Mouse (Mus musculus): ENCODE measurements around the gene Ush2a. TPM values are rescaled to one million over a fixed set of nuclear protein-coding genes. Genes with fewer than 3 reads are reported as not detected.
A peak's percentile ranks its signal among the peaks of the same experiment; 100 is the strongest.

Gene Ush2a
- polyA plus RNA-seq, 1 experiment: 0.19 TPM

DNA sequence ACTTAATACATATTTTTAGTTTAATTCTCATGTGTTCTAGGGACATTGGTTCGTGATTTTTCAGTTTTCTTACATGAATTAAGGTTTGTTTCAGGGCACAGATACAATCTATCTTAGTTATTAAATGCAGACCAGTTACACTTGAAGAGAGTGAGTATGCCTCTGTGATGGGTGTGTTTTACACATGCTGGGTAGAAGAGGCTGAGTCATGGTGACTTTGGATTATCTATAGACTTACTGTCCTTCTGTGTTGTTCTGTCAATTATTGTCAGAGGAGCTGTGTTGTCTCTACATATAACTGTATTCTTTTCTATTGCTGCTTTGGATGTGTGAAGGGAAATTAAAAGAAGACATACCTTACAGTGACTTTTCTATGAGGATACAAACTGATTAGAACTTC, 509.0 kb downstream of the Ush2a start:
- Histone ChIP-seq H3K4me1 (ENCODE audit: control insufficient read depth, insufficient read depth, low read length) (no peaks in the 10 kb centered on the region), H3K4me3 (ENCODE audit: insufficient read depth, low read length) (no peak overlapping the region), H3K27ac (ENCODE audit: insufficient read depth, low read length) (no peak overlapping the region)
- TF ChIP-seq POLR2A (IDR thresholded peaks at IDR 0.05; ENCODE audit: extremely low read depth, insufficient read depth, low read length): no peak
- TF ChIP-seq CTCF (IDR thresholded peaks at IDR 0.05; ENCODE audit: extremely low read depth, insufficient read depth, low read length): no peak

GRCm38 (mm10) chr1:188772516-188773229, 510.9 kb downstream of the Ush2a start:
- no peak overlapping the region for H3K4me3 ChIP-seq (ENCODE audit: insufficient read depth, low read length)

GRCm38 (mm10) chr1:188773631-188774030, 511.8 kb downstream of the Ush2a start:
- H3K4me1 ChIP-seq (ENCODE audit: control insufficient read depth, insufficient read depth, low read length): no peaks in the 10 kb centered on the region
- no peak overlapping the region for H3K27ac ChIP-seq (ENCODE audit: insufficient read depth, low read length)

More at GRCm38 (mm10) chr1:188772516-188773229, 510.9 kb downstream of the Ush2a start:
- Histone ChIP-seq H3K27ac (ENCODE audit: insufficient read depth, low read length) (no peak overlapping the region), H3K4me1 (ENCODE audit: control insufficient read depth, insufficient read depth, low read length) (no peaks in the 10 kb centered on the region)
- TF ChIP-seq CTCF (IDR thresholded peaks at IDR 0.05; ENCODE audit: extremely low read depth, insufficient read depth, low read length): no peak
- TF ChIP-seq POLR2A (IDR thresholded peaks at IDR 0.05; ENCODE audit: extremely low read depth, insufficient read depth, low read length): no peak

DNA sequence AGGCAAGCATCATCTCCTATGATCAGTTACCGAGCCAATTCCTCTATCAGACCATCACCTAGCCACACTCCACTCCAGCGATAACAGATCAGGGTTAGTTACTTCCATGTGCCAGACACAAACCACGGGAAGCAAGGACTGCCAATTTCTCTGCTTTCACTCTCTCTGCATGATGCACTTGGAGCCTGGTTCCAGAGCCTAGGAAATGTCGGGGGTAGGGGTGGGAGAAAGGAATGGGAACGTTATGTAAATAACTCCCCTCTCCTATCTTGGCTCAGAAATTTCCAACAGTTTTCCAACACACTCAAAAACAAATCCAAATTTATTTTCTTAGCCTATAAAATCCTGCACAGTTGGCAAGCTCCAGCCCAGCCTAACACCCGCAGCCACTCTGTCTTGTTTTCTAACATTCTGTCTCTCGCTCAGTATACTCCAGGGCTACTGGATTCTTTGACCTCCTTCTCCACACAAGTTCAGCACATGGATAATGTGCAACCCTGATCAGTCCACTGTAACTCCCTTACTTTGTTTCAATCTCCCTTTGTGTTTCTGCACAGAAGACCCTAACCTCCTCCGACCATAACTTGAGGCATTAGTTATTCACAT, 515.8 kb downstream of the Ush2a start:
- TF ChIP-seq POLR2A (IDR thresholded peaks at IDR 0.05; ENCODE audit: extremely low read depth, insufficient read depth, low read length) (no peak), CTCF (IDR thresholded peaks at IDR 0.05; ENCODE audit: extremely low read depth, insufficient read depth, low read length) (no peak)
- H3K4me3 ChIP-seq (ENCODE audit: insufficient read depth, low read length): no peak overlapping the region
- no peaks in the 10 kb centered on the region for H3K4me1 ChIP-seq (ENCODE audit: control insufficient read depth, insufficient read depth, low read length)
- no peak overlapping the region for H3K27ac ChIP-seq (ENCODE audit: insufficient read depth, low read length)

More at GRCm38 (mm10) chr1:188773631-188774030, 511.8 kb downstream of the Ush2a start:
- no peak overlapping the region for H3K4me3 ChIP-seq (ENCODE audit: insufficient read depth, low read length)
- no peak for TF ChIP-seq CTCF (IDR thresholded peaks at IDR 0.05; ENCODE audit: extremely low read depth, insufficient read depth, low read length)
- no peak for TF ChIP-seq POLR2A (IDR thresholded peaks at IDR 0.05; ENCODE audit: extremely low read depth, insufficient read depth, low read length)

- no peak overlapping the region for H3K27ac ChIP-seq (ENCODE audit: insufficient read depth, low read length)
- no peak for TF ChIP-seq CTCF (IDR thresholded peaks at IDR 0.05; ENCODE audit: extremely low read depth, insufficient read depth, low read length)
- TF ChIP-seq POLR2A (IDR thresholded peaks at IDR 0.05; ENCODE audit: extremely low read depth, insufficient read depth, low read length): no peak
- H3K4me1 ChIP-seq (ENCODE audit: control insufficient read depth, insufficient read depth, low read length): no peaks in the 10 kb centered on the region
- no peak overlapping the region for H3K4me3 ChIP-seq (ENCODE audit: insufficient read depth, low read length)
Measured at GRCm38 (mm10) chr1:188785056-188785455, 523.2 kb downstream of the Ush2a start.

DNA sequence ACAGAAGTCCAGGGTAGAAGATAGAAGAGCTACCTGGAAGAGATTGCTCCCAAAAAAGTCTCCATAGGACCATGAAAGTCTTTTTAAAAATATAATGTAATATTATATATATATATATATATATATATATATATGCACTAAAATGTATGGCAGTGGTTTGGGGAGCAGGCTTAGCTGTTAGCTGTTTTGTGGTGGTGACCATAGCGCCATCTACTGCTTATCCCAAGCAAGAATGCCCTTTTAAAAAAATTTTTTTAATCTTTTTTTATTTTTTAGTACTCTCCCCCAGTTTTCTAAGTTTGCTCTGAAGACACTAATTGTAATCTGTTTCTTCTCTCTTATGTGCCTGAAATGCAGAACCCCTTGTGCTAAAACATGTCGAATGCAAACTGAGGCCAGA, 543.2 kb downstream of the Ush2a start:
- Histone ChIP-seq H3K4me1 (ENCODE audit: control insufficient read depth, insufficient read depth, low read length) (no peaks in the 10 kb centered on the region), H3K4me3 (ENCODE audit: insufficient read depth, low read length) (no peak overlapping the region), H3K27ac (ENCODE audit: insufficient read depth, low read length) (no peak overlapping the region)
- no peak for TF ChIP-seq POLR2A (IDR thresholded peaks at IDR 0.05; ENCODE audit: extremely low read depth, insufficient read depth, low read length)
- peak; percentile 43 for TF ChIP-seq CTCF (IDR thresholded peaks at IDR 0.05; ENCODE audit: extremely low read depth, insufficient read depth, low read length)

DNA sequence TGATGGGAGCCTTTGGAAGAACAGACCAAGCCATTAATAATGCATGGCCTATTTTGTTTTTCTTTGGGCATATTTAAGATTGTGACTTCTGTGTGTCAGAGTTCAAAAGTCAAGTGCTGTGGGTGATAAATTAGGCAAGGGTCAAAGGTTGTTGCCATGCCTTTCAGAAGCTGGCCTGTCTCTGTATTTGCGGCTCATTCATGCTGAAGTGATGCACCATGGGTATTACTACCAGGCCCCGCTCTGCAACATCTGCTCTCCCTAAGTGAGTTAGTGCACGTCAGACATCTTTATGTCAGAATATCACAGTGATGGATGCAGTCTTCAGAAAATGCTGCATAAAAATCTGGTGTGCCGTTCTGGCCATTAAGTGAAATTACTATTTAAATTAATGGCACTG, 544.0 kb downstream of the Ush2a start:
- Histone ChIP-seq H3K27ac (ENCODE audit: insufficient read depth, low read length) (no peak overlapping the region), H3K4me1 (ENCODE audit: control insufficient read depth, insufficient read depth, low read length) (peaks cover under 1% of the 10 kb centered on the region; the same call in 1 of the 2 replicates), H3K4me3 (ENCODE audit: insufficient read depth, low read length) (no peak overlapping the region)
- TF ChIP-seq POLR2A (IDR thresholded peaks at IDR 0.05; ENCODE audit: extremely low read depth, insufficient read depth, low read length): no peak
- no peak for TF ChIP-seq CTCF (IDR thresholded peaks at IDR 0.05; ENCODE audit: extremely low read depth, insufficient read depth, low read length)

DNA sequence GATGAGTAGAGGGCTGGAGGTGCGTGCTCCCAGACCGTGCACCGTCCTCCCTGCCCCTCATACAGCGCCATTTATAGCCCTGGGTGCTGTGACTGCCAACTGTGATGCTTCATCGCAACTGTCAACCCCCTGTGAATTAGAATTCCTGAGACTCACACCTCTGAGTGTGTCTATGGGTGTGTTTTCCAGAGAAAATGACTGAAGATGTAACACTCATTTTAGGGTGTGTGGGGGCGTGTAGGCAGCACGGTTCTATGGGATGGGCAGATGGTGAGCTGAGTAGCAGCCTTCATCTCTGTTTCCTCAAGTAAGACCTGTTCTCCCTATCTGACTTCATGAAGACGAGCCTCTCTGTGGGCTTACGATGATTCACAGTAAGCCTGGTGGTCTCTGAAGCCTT, 548.8 kb downstream of the Ush2a start:
- Histone ChIP-seq H3K27ac (ENCODE audit: insufficient read depth, low read length) (no peak overlapping the region), H3K4me1 (ENCODE audit: control insufficient read depth, insufficient read depth, low read length) (peaks cover 1% of the 10 kb centered on the region; the same call in 1 of the 2 replicates), H3K4me3 (ENCODE audit: insufficient read depth, low read length) (no peak overlapping the region)
- TF ChIP-seq CTCF (IDR thresholded peaks at IDR 0.05; ENCODE audit: extremely low read depth, insufficient read depth, low read length) (no peak), POLR2A (IDR thresholded peaks at IDR 0.05; ENCODE audit: extremely low read depth, insufficient read depth, low read length) (no peak)

GRCm38 (mm10) chr1:188815072-188815471, 553.2 kb downstream of the Ush2a start:
- Histone ChIP-seq H3K27ac (ENCODE audit: insufficient read depth, low read length) (no peak overlapping the region), H3K4me1 (ENCODE audit: control insufficient read depth, insufficient read depth, low read length) (peaks cover 1% of the 10 kb centered on the region; the same call in 1 of the 2 replicates), H3K4me3 (ENCODE audit: insufficient read depth, low read length) (no peak overlapping the region)
- no peak for TF ChIP-seq POLR2A (IDR thresholded peaks at IDR 0.05; ENCODE audit: extremely low read depth, insufficient read depth, low read length)
- no peak for TF ChIP-seq CTCF (IDR thresholded peaks at IDR 0.05; ENCODE audit: extremely low read depth, insufficient read depth, low read length)

DNA sequence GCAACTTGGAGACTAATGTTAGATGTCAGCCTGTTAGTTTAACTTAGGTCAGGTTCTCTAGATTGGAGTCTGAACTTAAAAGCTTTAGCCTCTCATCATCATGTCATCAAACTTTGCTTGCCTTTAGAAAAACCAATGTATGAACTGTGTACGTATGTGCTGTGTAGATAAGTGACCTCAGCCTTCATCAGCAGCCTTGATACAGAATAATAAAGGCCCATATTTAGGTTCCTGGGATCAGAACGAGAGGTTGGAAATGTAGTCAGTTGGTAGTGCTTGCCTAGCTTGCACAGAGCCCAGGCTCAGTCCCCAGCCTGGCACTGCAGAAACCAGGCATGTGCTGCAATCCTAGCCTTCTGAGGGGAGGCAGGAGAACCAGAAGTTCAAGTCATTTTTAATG, 562.4 kb downstream of the Ush2a start:
- H3K4me3 ChIP-seq (ENCODE audit: insufficient read depth, low read length): no peak overlapping the region
- no peak for TF ChIP-seq POLR2A (IDR thresholded peaks at IDR 0.05; ENCODE audit: extremely low read depth, insufficient read depth, low read length)
- no peak for TF ChIP-seq CTCF (IDR thresholded peaks at IDR 0.05; ENCODE audit: extremely low read depth, insufficient read depth, low read length)
- no peak overlapping the region for H3K27ac ChIP-seq (ENCODE audit: insufficient read depth, low read length)
- H3K4me1 ChIP-seq (ENCODE audit: control insufficient read depth, insufficient read depth, low read length): no peaks in the 10 kb centered on the region

All from cortical plate, adult 2 months (tissue).